Mouse (Mus musculus) lung, adult 2 months (tissue): ENCODE results near the gene Ift81. TPM values are rescaled to one million over a fixed set of nuclear protein-coding genes. Genes with fewer than 3 reads are reported as not detected.

Experiments used
- DNase-seq: peaks from one replicate; pipeline ENCODE4 v3.0.0; 2022
- H3K4me1 ChIP-seq: fragments of 200-500 bp; 2 replicates; pipeline ENCODE4 v1.6.1; 2011; ENCODE audit warnings: low read length; ENCODE audit not compliant: control insufficient read depth, insufficient read depth
- H3K4me3 ChIP-seq: fragments of 200-500 bp; replicated peaks from 2 replicates; pipeline ENCODE3; 2011; ENCODE audit warnings: low read depth, mild to moderate bottlenecking, control low read depth, low read length; ENCODE audit errors: extremely low read depth
- CTCF ChIP-seq: fragments of 200-500 bp; IDR thresholded peaks from 2 replicates; pipeline ENCODE4 v1.5.1; 2011; ENCODE audit warnings: mild to moderate bottlenecking, low read length, control low read depth; ENCODE audit not compliant: insufficient read depth
- POLR2A ChIP-seq: fragments of 200-500 bp; IDR thresholded peaks from 2 replicates; pipeline ENCODE4 v1.6.1; 2011; ENCODE audit warnings: low read depth, mild to moderate bottlenecking, control low read depth, low read length, borderline replicate concordance; ENCODE audit errors: extremely low read depth
- WGBS: fragments of 180-500 bp; shearing (Covaris S2); methylation state at CpG from one replicate; pipeline ENCODE4 v1.1.7; 2018; 5-methylcytosine and 5-hydroxymethylcytosine counted together
- polyA plus RNA-seq: library from polyadenylated mRNA; depleted of rRNA; stranded (reverse); fragments of >200 nt; gene quantifications from 2 replicates; pipeline ENCODE4 v1.2.3, GENCODE M21; 2012

Gene Ift81
- polyA plus RNA-seq, 1 experiment, result 6.7 TPM

- no peak for TF ChIP-seq CTCF
- TF ChIP-seq POLR2A, result no peak
- no peak overlapping the region for H3K4me3 ChIP-seq
- no peak for DNase-seq
- 51% methylated on average over 23 of the region's 23 CpGs for WGBS
- 0 out of 2 replicates have a peak, but pooled peaks cover 2% of the 10 kb centered on the region for H3K4me1 ChIP-seq
Measured at GRCm38 (mm10) chr5:122513421-122514126, 100.7 kb downstream of the Ift81 start.

GRCm38 (mm10) chr5:122512011-122512410, 102.3 kb downstream of the Ift81 start:
- Histone ChIP-seq H3K4me1 (no peaks in the 10 kb centered on the region), H3K4me3 (no peak overlapping the region)
- 72% methylated on average over 6 of the region's 6 CpGs for whole genome bisulfite sequencing
- TF ChIP-seq POLR2A, result no peak
- TF ChIP-seq CTCF, result no peak
- no peak for DNase-seq

GRCm38 (mm10) chr5:122511405-122511804, 102.9 kb downstream of the Ift81 start:
- Histone ChIP-seq H3K4me1 (no peaks in the 10 kb centered on the region), H3K4me3 (no peak overlapping the region)
- WGBS, result 19% methylated on average over 9 of the region's 9 CpGs
- DNase-seq, result no peak
- TF ChIP-seq POLR2A (no peak), CTCF (no peak)

GRCm38 (mm10) chr5:122510651-122511157, 103.6 kb downstream of the Ift81 start:
- Histone ChIP-seq H3K4me3 (no peak overlapping the region), H3K4me1 (no peaks in the 10 kb centered on the region)
- WGBS, result 64% methylated on average over 17 of the region's 17 CpGs
- no peak for DNase-seq
- TF ChIP-seq POLR2A (no peak), CTCF (no peak)

- 32% methylated on average over 7 of the region's 7 CpGs for WGBS
- TF ChIP-seq POLR2A, result no peak
- no peak for TF ChIP-seq CTCF
- no peak for DNase-seq
Measured at GRCm38 (mm10) chr5:122509608-122510007, 104.7 kb downstream of the Ift81 start.

GRCm38 (mm10) chr5:122508861-122509306, 105.4 kb downstream of the Ift81 start:
- Histone ChIP-seq H3K4me3 (no peak overlapping the region), H3K4me1 (no peaks in the 10 kb centered on the region)
- WGBS, result 81% methylated on average over 11 of the region's 11 CpGs
- TF ChIP-seq CTCF, result no peak
- no peak for TF ChIP-seq POLR2A
- DNase-seq, result no peak

More at GRCm38 (mm10) chr5:122509608-122510007, 104.7 kb downstream of the Ift81 start:
- Histone ChIP-seq H3K4me1 (no peaks in the 10 kb centered on the region), H3K4me3 (no peak overlapping the region)

GRCm38 (mm10) chr5:122507396-122507795, 106.9 kb downstream of the Ift81 start:
- TF ChIP-seq CTCF (no peak), POLR2A (no peak)
- Histone ChIP-seq H3K4me1 (0 out of 2 replicates have a peak, but pooled peaks cover 3% of the 10 kb centered on the region), H3K4me3 (no peak overlapping the region)
- DNase-seq, result no peak

- DNase-seq, result no peak
- WGBS, result 86% methylated on average over 3 of the region's 3 CpGs
- no peak overlapping the region for H3K4me3 ChIP-seq
- H3K4me1 ChIP-seq, result 0 out of 2 replicates have a peak, but pooled peaks cover 3% of the 10 kb centered on the region
- no peak for TF ChIP-seq POLR2A
- no peak for TF ChIP-seq CTCF
Measured at GRCm38 (mm10) chr5:122506462-122506861, 107.9 kb downstream of the Ift81 start.

- TF ChIP-seq CTCF (no peak), POLR2A (no peak)
- H3K4me3 ChIP-seq, result no peak overlapping the region
- WGBS, result 80% methylated on average over 5 of the region's 5 CpGs
Measured at GRCm38 (mm10) chr5:122505554-122505953, 108.8 kb downstream of the Ift81 start.

GRCm38 (mm10) chr5:122503760-122504119, 110.6 kb downstream of the Ift81 start:
- Histone ChIP-seq H3K4me3 (no peak overlapping the region), H3K4me1 (peaks cover 7% of the 10 kb centered on the region)
- DNase-seq, result no peak
- WGBS, result 69% methylated on average over 4 of the region's 4 CpGs
- TF ChIP-seq CTCF (no peak), POLR2A (no peak)

More at GRCm38 (mm10) chr5:122505554-122505953, 108.8 kb downstream of the Ift81 start:
- 0 out of 2 replicates have a peak, but pooled peaks cover 3% of the 10 kb centered on the region for H3K4me1 ChIP-seq
- no peak for DNase-seq
